Mouse (Mus musculus): ENCODE measurements around the gene Stap2. TPM values are rescaled to one million over a fixed set of nuclear protein-coding genes. Genes with fewer than 3 reads are reported as not detected.

Stap2 gene
- polyA plus RNA-seq, 1 experiment from 2014 or later, result 6.5 TPM

DNA sequence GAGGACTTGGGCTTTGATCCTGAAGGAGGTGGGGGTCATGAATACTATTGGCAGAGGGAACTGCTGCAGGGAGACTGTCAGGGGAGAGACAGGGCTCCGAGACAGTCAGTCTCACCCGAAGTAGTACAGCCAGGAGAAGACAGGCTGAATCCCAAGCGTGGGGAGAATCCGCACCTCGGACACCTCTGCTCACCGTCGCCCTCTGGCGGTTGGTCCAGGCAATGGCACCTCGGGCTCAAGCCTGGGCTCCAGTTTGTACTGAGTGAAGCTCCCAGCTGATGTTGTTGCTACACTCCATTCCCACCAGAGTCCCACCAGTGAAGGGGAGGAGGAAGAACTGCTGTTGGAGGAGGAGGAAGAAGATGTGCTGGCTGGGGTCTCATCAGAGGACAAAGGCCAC is 5.3 kb upstream of the Stap2 start:
- peak overlapping the region; percentile 81 for H3K4me3 ChIP-seq
- H3K4me2 ChIP-seq (replicated peaks), result peak overlapping the region; percentile 84
- ATAC-seq (ENCODE audit: low FRiP score), result no peak
- H3K27me3 ChIP-seq, result no peaks in the 10 kb centered on the region
- H3K9me3 ChIP-seq (replicated peaks), result no peaks in the 10 kb centered on the region
- peaks cover 45% of the 10 kb centered on the region for H3K36me3 ChIP-seq
- peak overlapping the region; percentile 95 for H3K9ac ChIP-seq
- H3K4me1 ChIP-seq, result peaks cover 25% of the 10 kb centered on the region
- WGBS, result 7% methylated on average over 9 of the region's 9 CpGs
- H3K27ac ChIP-seq, result no peak overlapping the region

- 0 out of 2 replicates have a peak, but pooled peaks cover 1% of the 10 kb centered on the region for H3K27me3 ChIP-seq
- peaks cover 41% of the 10 kb centered on the region for H3K36me3 ChIP-seq
- H3K27ac ChIP-seq, result 0 out of 2 replicates have a peak overlapping the region, but pooled peaks have one; percentile 96
- H3K9ac ChIP-seq, result peak overlapping the region; percentile 95
- 72% methylated on average over 14 of the region's 14 CpGs for WGBS
- H3K9me3 ChIP-seq (replicated peaks), result no peaks in the 10 kb centered on the region
- H3K4me2 ChIP-seq (replicated peaks), result peak overlapping the region; percentile 84
- peaks cover 25% of the 10 kb centered on the region for H3K4me1 ChIP-seq
- ATAC-seq (ENCODE audit: low FRiP score), result no peak
- peak overlapping the region; percentile 81 for H3K4me3 ChIP-seq
These were observed 4.9 kb upstream of the Stap2 start for GRCm38 (mm10) chr17:56010255-56010654.

GRCm38 (mm10) chr17:56009962-56010240 is 4.5 kb upstream of the Stap2 start:
- peaks cover 25% of the 10 kb centered on the region for H3K4me1 ChIP-seq
- H3K36me3 ChIP-seq, result peaks cover 37% of the 10 kb centered on the region
- H3K4me2 ChIP-seq (replicated peaks), result peak overlapping the region; percentile 84
- peak overlapping the region; percentile 81 for H3K4me3 ChIP-seq
- WGBS, result 47% methylated on average over 2 of the region's 2 CpGs
- no peaks in the 10 kb centered on the region for H3K9me3 ChIP-seq (replicated peaks)
- H3K27me3 ChIP-seq, result 0 out of 2 replicates have a peak, but pooled peaks cover 3% of the 10 kb centered on the region
- H3K27ac ChIP-seq, result peak overlapping the region; percentile 96
- ATAC-seq (ENCODE audit: low FRiP score), result no peak
- H3K9ac ChIP-seq, result peak overlapping the region; percentile 95

- peak overlapping the region; percentile 96 for H3K27ac ChIP-seq
- H3K27me3 ChIP-seq, result 0 out of 2 replicates have a peak, but pooled peaks cover 3% of the 10 kb centered on the region
- H3K9me3 ChIP-seq (replicated peaks), result no peaks in the 10 kb centered on the region
- peak; percentile 92 for ATAC-seq (ENCODE audit: low FRiP score)
- H3K36me3 ChIP-seq, result peaks cover 33% of the 10 kb centered on the region
- peak overlapping the region; percentile 95 for H3K9ac ChIP-seq
- 1% methylated on average over 55 of the region's 62 CpGs for WGBS
- peak overlapping the region; percentile 81 for H3K4me3 ChIP-seq
- peak overlapping the region; percentile 84 for H3K4me2 ChIP-seq (replicated peaks)
- H3K4me1 ChIP-seq, result peaks cover 25% of the 10 kb centered on the region
These were observed 3.9 kb upstream of the Stap2 start for GRCm38 (mm10) chr17:56009088-56009961.

- 1% methylated on average over 21 of the region's 21 CpGs for WGBS
- Histone ChIP-seq H3K4me3 (peak overlapping the region; percentile 81), H3K9me3 (replicated peaks) (no peaks in the 10 kb centered on the region), H3K9ac (peak overlapping the region; percentile 95), H3K27me3 (0 out of 2 replicates have a peak, but pooled peaks cover 3% of the 10 kb centered on the region), H3K36me3 (peaks cover 25% of the 10 kb centered on the region), H3K4me2 (replicated peaks) (peak overlapping the region; percentile 84), H3K4me1 (peaks cover 25% of the 10 kb centered on the region), H3K27ac (peak overlapping the region; percentile 96)
- peak; percentile 93 for ATAC-seq (ENCODE audit: low FRiP score)
These were observed 3.1 kb upstream of the Stap2 start for GRCm38 (mm10) chr17:56008356-56009087.

GRCm38 (mm10) chr17:56007444-56008355 is 2.3 kb upstream of the Stap2 start:
- WGBS, result 29% methylated on average over 14 of the region's 14 CpGs
- H3K4me3 ChIP-seq, result peak overlapping the region; percentile 81
- H3K9me3 ChIP-seq (replicated peaks), result no peaks in the 10 kb centered on the region

GRCm38 (mm10) chr17:56006956-56007355 is 1.6 kb upstream of the Stap2 start:
- no peak overlapping the region for H3K4me2 ChIP-seq (replicated peaks)
- peaks cover 25% of the 10 kb centered on the region for H3K4me1 ChIP-seq
- WGBS, result 53% methylated on average over 10 of the region's 10 CpGs
- no peaks in the 10 kb centered on the region for H3K9me3 ChIP-seq (replicated peaks)
- ATAC-seq (ENCODE audit: low FRiP score), result no peak
- 0 out of 2 replicates have a peak, but pooled peaks cover 8% of the 10 kb centered on the region for H3K27me3 ChIP-seq
- H3K36me3 ChIP-seq, result peaks cover 12% of the 10 kb centered on the region
- H3K27ac ChIP-seq, result peak overlapping the region; percentile 96
- H3K9ac ChIP-seq, result no peak overlapping the region
- no peak overlapping the region for H3K4me3 ChIP-seq

More at GRCm38 (mm10) chr17:56007444-56008355, 2.3 kb upstream of the Stap2 start:
- Histone ChIP-seq H3K4me1 (peaks cover 25% of the 10 kb centered on the region), H3K27ac (peak overlapping the region; percentile 96), H3K9ac (peak overlapping the region; percentile 32; the same call in 1 of the 2 replicates), H3K36me3 (peaks cover 19% of the 10 kb centered on the region), H3K27me3 (0 out of 2 replicates have a peak, but pooled peaks cover 8% of the 10 kb centered on the region), H3K4me2 (replicated peaks) (peak overlapping the region; percentile 84)
- ATAC-seq (ENCODE audit: low FRiP score), result no peak

DNA sequence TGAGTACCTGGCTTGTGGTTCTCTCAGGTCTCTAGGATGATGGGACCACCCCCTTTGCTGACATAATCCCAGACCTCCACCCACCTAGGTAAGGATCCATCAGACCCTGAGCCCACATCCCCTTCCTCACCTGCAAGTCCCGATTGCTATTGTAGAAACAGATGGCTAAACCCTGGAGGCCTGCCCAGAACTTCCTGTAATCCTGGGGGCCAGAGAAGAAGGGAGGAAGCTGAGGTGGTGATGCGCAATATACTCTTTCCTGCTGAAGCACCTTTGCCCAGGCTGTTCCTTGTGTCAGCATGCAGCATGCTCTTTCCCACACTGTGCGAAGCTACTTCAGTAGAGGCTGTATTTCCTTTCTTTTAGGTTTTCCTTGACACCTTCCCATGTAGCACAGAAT is 2.4 kb downstream of the Stap2 start:
- Histone ChIP-seq H3K9me3 (replicated peaks) (no peaks in the 10 kb centered on the region), H3K4me3 (no peak overlapping the region), H3K27me3 (peaks cover 29% of the 10 kb centered on the region), H3K4me2 (replicated peaks) (no peak overlapping the region), H3K4me1 (peaks cover 7% of the 10 kb centered on the region), H3K9ac (no peak overlapping the region), H3K36me3 (no peaks in the 10 kb centered on the region), H3K27ac (no peak overlapping the region)
- no peak for ATAC-seq (ENCODE audit: low FRiP score)
- WGBS, result 78% methylated on average over 3 of the region's 3 CpGs

- Histone ChIP-seq H3K27ac (no peak overlapping the region), H3K36me3 (peaks cover 24% of the 10 kb centered on the region), H3K9ac (no peak overlapping the region), H3K4me1 (peaks cover 3% of the 10 kb centered on the region; the same call in 1 of the 2 replicates), H3K27me3 (peaks cover 26% of the 10 kb centered on the region), H3K4me2 (replicated peaks) (0 out of 2 replicates have a peak overlapping the region, but pooled peaks have one; percentile 24), H3K9me3 (replicated peaks) (no peaks in the 10 kb centered on the region), H3K4me3 (no peak overlapping the region)
- WGBS, result 10% methylated on average over 30 of the region's 30 CpGs
- ATAC-seq (ENCODE audit: low FRiP score), result peak; percentile 18; the same call in 1 of the 2 replicates
These were observed 5.4 kb downstream of the Stap2 start for GRCm38 (mm10) chr17:55999794-56000499.

GRCm38 (mm10) chr17:55996007-55996406 is 9.4 kb downstream of the Stap2 start:
- H3K9ac ChIP-seq, result no peak overlapping the region
- H3K4me2 ChIP-seq (replicated peaks), result no peak overlapping the region
- H3K9me3 ChIP-seq (replicated peaks), result no peaks in the 10 kb centered on the region
- H3K27ac ChIP-seq, result no peak overlapping the region
- WGBS, result 88% methylated on average over 15 of the region's 15 CpGs
- peaks cover 18% of the 10 kb centered on the region for H3K27me3 ChIP-seq
- peaks cover 46% of the 10 kb centered on the region for H3K36me3 ChIP-seq
- no peak overlapping the region for H3K4me3 ChIP-seq
- peaks cover 3% of the 10 kb centered on the region; the same call in 1 of the 2 replicates for H3K4me1 ChIP-seq
- ATAC-seq (ENCODE audit: low FRiP score), result no peak

- WGBS, result 90% methylated on average over 8 of the region's 8 CpGs
- Histone ChIP-seq H3K9ac (no peak overlapping the region), H3K27me3 (no peaks in the 10 kb centered on the region), H3K4me1 (peaks cover 11% of the 10 kb centered on the region), H3K4me2 (replicated peaks) (no peak overlapping the region), H3K36me3 (peaks cover 36% of the 10 kb centered on the region), H3K4me3 (no peak overlapping the region), H3K9me3 (replicated peaks) (no peaks in the 10 kb centered on the region), H3K27ac (no peak overlapping the region)
- ATAC-seq (ENCODE audit: low FRiP score), result no peak
These were observed 15.0 kb downstream of the Stap2 start for GRCm38 (mm10) chr17:55990278-55990898.

Data from hindbrain, embryonic 12.5 days (tissue).